Mouse (Mus musculus): Measurements from ENCODE around the gene Ank3.

The Ank3 gene

DNA sequence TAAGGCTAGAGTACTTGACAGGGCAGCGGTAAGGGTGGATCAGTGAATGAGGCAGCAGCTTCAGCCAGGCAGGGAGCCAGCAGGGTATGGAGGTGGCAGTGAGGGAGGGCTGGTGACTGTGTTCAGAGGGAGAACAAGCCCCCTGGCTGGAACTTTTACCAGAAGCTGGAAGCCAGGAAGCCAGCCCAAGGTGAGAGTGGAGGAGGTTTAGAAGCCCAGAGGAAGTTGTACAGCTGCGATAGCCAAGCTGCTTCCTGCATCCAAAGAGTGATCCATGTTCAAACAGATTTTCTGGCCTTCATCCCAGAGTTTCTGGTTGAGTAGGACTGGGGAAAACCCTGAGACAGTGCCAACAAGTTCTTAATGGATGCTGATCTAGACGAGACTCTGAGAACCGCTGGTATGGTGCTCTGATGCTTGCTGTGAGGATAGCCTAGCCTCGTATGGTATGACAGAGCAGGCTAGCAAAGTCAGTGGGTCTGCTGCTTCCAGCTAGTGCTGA lies 213.3 kb downstream of the Ank3 start:
- no peak for DNase-seq (ENCODE audit: low read depth, low spot score)

DNA sequence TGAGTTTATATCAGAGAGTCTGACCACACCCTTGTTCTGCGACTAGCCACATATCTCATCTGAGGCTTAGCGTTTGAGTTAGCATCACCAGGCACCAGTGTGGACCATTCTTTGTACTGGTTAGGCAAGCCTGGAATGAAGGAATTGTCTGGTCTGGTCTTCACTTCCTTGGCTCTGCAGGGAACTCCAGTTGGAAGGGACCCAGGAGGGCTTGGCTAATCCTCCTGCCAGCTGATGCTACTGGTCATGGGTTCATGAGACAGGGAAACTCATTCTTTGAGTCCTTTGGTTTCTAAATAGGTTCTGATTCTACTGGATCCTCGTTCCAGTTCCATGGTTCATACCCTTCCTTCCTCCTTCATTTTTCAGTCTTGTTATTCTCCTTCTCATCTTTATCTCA lies 218.4 kb downstream of the Ank3 start:
- no peak for DNase-seq (ENCODE audit: low read depth, low spot score)

DNA sequence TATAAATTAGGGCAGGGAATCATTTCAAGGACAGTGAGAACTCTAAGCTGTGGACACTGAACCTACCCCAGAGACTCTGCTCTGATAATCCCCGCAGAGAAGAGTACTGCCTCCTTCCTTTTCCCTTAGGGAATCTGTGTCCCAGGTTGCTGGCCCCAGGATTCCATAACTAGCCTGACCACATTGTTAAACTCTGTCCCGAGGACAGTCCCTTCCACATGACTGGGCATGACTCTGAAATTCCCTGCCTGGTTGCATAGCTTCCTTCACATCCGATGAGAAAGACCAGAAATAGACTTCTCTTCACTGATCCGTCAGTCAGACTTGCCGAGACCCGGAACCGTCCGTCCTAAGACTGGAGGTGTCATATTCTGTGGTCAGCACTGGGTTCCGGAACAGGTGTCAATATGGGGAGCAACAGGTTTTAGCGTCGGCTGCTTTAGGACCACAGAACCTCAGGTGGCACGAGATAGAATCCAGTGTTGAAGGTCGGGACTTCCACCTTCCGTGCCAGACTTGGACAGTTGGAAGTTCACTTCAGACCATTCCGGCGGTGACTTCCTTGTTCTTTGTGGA lies 219.1 kb downstream of the Ank3 start:
- no peak for DNase-seq (ENCODE audit: low read depth, low spot score)

DNA sequence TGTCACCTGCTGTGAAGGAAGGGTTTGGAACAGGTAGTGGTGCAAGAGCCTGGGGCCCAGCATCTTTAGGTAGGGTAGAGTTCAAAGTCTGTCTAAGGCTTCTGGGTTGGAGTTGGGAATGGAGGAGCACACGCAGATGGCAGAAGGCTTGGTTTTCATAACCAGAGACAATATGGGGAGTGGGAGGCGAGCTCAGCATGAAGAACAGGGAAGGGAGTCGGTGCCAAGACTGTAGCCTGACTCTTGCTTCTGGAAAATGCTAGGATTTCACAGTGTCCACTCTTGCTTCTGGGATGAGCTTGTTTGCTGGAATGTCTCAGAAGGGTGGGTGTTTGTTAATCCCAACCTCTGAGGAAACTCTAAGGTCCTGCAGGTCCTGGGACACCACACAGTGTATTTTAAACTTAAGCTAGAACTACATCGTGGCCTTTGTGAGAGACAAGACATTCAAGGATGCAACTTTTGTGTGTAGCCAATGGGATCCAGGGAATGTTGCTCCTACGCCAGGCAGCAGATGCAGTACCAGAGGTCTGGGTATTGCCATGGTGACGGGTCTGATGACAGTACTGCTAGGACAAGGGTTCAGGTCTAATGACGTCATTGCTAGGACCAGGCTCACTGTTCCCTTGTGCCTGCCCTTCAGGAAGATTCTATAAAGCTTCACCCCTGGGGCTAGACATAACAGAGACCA lies 222.3 kb downstream of the Ank3 start:
- DNase-seq (ENCODE audit: low read depth, low spot score) = no peak

DNA sequence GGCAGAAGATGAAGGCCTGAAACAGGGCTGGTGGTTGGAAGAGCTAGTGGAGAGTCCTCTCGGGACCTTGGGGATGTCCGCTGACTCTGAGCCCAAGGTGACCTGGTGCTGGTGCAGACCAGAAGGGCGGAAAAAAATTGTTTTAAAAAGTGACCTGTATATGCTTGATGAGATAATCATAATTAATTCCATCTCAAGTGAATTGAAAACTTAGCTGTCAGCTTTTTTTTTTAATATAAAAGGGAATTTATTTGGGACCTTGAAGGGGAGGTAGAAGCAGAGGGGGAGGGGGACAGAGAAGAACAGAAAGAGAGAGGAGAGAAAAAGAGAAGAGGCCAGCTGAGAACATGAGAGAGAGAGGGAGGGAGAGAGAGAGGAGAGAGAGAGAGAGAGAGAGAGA lies 229.2 kb downstream of the Ank3 start:
- no peak for DNase-seq (ENCODE audit: low read depth, low spot score)

DNA sequence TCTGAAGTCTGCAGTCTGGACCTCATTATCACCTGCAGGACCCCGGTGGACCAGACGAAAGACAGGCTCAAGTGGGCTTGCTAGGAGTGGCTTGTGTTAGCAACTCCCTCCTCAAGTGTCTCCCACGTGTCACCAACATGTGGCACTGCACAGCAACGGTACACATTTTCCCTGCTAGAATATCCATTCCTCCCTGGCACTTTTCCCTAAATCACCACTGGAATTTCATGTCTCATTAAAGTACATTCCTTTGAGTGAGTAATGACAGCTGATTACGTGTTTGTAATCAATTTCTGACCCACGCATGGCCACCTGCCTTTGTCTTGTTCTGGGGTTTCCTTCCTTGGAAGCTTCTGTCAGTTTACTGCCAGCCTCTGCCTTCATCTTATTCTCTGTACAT lies 230.2 kb downstream of the Ank3 start:
- no peak for DNase-seq (ENCODE audit: low read depth, low spot score)

DNA sequence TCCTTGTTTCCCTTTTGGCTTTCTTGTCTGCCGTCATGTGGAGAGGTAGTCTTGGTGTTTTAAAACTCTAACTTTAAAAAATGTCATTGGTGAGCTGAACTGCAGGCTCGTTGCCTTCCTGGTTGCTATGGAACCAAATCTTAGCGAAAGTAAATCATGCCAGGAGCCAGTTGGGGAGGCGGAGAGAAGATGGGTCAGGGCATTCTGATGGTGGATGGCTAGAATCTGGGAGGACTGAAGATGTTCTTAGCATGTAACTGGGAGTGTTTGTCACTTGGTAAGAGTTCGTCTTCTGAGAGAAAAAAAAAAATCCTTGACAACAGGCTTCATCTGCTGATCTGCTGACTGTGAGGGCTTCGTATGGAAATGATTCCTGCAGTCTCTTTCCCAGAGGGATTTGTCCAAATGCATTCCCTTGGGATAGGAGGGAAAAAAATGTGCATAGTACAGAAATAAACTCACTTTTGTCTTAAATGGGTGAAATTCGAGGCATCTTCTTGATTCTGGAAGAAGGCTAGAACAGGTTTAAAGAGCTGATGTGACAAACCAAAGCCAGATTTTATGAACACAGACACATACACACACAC lies 232.3 kb downstream of the Ank3 start:
- no peak for DNase-seq (ENCODE audit: low read depth, low spot score)

DNA sequence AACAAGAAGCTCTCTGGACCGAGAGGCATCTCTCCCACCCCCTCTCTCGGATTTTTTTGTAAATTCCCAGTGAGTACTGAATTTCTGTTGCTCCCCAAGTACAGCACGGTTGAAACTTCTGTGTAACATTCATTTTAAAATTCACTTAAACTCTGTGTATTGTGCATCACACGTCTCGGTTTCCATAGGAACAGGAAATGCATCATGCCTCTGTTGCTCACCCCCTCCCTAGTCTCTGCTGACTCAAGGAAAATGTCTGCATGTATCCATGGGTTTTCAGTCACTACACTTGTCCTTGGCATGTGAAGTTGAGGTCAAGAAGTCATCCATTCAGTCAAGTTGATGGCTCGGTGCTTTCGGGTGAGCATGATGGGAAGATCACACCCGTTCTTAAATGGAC lies 234.3 kb downstream of the Ank3 start:
- no peak for DNase-seq (ENCODE audit: low read depth, low spot score)

DNA sequence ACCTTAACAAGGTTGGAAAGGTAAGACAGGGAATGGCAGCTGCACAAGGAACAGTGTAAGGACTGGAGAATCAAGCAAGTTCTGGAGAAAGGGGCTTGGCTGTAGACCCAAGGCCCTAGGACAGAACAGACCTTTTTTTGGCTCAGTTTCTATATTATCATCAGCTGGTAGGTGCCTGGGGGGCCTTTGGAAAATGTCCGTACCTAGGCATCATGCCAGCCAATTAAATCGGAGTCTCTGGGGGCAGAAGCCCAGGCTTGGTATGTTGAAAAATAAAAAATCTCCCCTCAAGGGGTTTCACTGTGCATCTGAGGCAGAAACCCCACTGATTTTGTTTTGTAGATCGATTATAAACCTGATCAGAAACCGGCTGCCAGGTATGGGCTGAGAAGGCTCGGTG lies 236.3 kb downstream of the Ank3 start:
- no peak for DNase-seq (ENCODE audit: low read depth, low spot score)

DNA sequence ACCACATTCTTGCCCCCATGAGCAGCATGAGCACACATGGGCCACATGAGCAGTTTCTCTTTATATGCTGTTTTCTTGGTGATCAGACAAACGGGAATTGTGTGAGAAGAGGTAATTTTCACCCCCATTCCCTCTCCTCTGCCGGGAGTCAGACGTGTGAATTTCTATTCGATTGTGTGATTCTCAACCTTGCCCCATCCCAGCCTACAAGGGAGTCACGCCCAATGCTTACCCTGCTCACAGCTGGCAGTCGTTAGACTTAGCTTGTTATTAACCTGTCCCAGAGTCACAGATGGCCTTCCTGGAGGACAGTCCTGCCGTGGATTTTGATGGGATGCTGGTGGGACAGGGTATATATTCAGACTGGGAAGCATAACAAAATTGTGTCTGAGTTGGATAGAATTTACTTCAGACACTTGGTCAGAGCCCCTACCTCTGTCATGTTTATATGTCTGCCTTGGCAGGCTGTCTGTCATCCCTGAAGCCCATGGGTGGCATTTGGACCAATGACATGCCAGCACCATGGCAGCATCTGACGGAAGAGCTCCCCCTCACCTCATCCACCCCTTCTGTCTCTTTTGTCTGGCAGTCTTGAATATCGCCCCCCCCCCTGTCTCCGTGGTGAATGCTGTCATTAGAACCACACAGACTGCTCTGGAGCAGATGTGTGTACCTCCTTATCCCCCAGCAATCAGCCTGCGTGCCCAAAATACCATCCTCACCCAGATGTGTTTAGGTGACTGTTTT lies 237.5 kb downstream of the Ank3 start:
- DNase-seq (ENCODE audit: low read depth, low spot score) = no peak

DNA sequence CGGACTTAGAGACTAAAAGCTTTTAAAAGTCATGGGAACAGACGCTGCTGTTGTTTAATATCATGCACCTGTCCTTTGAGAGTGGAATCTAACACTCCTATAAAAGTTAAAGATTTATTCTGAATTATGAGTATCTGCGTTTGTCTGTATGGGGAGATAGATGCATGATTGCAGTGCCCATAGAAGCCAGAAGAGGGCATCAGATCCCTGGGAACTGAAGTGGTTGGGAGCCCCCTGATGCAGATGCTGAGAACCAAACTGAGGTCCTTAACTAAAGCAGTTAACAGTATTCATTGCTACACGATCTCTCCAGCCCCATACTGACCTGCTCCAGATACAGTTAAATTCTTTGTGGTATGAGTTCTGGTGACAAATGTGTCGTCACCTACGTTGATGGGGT lies 240.6 kb downstream of the Ank3 start:
- no peak for DNase-seq (ENCODE audit: low read depth, low spot score)

DNA sequence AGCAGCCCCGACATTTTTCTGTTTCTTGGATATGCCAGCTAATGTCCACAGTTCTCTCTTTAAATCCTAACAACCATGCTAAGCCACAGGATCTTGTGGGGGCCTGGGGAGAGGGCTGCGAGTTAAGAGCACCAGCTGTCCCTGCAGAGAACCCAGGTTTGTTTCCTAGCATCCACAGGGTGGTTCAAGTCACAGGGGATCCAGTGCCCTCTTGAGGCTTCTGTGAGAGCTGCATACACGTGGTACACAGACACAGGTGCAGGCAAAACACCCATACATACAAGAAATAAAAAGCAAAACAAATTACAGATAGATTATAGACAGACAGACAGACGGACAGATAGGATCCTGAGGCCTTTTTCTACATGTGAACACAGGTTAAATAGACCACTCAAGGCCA lies 242.0 kb downstream of the Ank3 start:
- no peak for DNase-seq (ENCODE audit: low read depth, low spot score)

DNA sequence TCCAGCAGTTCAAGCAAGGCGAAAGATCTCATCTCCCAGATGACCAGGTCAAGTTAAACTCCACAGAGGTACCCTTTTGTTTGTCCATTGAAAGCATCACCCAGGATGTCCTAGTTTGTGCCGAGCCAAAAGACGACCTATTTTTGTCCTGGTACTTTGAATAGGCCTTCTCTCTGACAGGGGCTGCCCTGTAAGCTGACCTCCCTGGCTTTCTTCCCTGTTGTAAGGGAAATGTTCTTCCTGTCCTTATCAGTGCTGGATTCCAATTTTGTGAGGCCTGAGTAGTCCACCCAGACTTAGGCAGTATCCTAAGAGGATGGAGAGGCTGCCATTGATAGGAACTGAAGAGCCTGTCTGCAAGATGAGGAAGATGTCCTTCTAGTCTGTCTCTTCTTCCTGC lies 244.9 kb downstream of the Ank3 start:
- no peak for DNase-seq (ENCODE audit: low read depth, low spot score)

DNA sequence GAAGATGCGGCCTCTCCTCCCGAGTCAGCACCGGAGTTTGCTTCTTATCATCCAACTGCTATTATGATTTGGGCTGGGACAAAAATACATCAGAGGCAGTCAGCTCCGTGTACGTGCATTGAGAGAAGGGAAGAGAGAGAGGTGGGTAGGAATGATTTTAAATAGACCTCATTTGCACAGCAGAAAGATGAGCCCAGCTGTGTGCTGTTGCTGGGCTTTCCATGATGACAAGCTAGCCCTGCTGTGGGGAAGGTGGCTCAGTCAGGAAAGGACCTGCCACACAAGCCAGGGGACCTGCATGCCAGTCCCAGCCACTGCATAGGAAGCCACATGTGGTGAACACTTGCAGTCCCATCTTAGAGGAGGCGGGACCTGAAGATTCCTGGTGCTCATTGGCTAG lies 245.4 kb downstream of the Ank3 start:
- DNase-seq (ENCODE audit: low read depth, low spot score) = no peak

DNA sequence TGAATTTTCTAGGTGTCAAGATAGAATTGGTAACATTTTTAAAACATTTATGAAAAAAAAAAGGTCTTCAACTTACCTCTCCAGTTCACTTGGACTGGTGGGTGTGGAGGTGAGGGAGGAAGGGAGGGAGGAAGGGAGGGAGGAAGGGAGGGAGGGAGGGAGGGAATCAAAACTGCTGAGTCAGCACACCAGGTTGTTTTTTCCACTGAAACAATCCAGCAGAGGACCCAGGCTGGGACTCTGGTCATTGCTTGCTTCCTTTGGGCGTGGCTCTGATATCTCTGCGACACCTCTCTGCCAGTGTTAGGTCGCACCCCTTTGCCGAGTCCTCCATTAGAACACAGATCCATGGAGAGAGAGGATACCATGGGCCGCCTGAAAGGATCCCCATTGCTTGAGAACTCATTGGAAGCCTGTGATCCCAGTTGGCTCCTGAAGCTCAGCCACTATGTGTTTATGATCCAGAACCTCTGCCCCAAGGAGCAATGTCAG lies 246.8 kb downstream of the Ank3 start:
- DNase-seq (ENCODE audit: low read depth, low spot score) = no peak

DNA sequence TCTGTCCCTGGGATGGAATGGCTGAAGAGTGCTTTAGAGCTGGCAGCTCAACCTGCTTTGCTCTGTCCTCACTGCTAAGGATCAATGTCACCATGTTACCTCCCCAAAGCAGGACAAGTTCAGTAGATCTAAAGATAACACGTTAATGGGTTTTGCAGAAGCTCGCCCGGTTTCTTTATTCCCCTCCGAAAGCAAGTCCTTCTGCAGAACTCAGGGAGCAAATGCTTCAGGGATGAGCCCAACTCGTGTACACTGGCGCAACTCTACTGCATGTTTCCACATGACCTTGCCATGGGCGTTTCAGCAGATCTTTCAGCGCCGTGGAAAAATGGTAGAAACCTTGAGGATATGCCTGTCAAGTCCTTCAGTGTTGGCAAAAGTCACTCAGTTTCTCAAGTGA lies 247.4 kb downstream of the Ank3 start:
- DNase-seq (ENCODE audit: low read depth, low spot score) = no peak

DNA sequence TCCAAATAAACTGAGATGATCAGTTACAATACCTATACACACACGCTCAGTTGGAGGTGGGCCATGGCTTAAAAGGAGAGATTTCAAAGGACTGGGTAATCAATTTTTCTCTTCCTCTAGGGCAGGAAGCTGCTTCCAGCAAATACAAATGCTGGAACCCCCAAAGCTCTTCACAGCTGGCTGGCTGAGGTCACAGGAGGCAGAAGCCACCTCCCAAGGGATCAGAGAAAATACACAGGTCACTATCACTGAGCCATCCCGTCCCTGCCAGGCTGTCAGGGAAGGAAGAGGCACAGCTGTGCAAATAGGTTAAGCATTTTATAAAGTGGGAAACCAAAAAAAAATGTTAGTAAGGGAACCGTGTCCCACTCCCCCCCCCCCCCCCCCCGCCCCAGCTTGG lies 251.5 kb downstream of the Ank3 start:
- DNase-seq (ENCODE audit: low read depth, low spot score) = no peak

DNA sequence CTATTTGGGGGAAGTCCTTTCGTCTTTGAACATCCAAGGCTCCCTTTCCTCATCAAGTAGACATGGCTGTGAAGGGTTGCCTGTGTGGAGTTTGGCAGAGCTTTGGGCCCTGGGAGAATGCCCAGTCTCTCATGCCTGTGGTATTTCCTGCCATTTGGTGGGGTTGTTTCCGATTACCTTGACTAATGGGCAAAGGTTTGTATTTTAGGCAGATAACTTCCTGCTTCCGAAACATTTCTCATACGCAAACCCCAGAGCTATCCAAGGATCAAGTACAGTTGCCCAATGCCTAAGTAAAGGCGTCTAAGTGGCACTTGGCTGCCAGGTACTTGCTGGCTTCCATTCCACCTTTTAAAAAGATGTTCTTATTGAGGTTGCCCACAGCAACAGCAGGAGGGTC lies 254.1 kb downstream of the Ank3 start:
- no peak for DNase-seq (ENCODE audit: low read depth, low spot score)

DNA sequence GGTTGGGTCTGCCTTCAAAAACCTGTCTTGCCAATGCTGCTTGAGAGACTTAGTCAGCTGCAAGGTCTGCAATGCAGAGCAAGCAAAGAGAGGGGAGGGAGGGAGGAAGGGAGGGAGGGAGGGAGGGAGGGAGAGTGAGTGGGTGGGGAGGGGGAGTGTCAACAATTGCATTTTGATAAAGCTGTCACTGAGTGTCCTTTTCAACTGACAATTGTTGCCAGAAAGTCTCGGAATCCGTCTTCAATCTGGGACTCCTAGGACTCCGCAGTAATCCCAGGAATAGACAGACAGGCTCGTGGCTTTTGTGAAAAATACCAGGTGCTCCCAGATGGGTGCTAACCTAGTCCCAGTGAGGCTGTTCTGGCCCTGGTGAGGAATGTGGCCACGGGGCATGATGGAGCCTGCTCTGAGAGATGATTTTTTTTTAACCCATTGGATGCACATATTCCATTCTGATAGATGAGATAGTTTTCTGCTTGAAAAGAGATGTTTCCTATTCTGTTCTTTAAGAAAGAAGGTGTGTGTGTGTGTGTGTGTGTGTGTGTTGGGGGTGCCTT lies 254.6 kb downstream of the Ank3 start:
- no peak for DNase-seq (ENCODE audit: low read depth, low spot score)

DNA sequence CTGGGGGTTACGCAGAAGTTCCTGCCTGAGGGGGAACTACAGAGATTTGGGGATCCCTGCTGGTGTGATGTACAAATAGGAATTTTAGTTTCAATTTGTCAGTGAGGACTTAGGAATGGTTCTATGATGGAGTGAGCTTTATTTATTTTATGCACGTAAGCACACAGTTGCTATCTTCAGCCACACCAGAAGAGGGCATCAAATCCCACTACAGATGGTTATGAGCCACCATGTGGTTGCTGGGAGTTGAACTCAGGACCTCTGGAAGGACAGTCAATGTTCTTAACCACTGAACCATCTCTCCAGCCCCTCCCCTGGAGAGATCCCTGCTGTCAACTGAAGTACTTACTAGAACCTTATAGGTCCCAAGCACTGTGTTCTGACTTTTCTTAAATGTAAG lies 255.6 kb downstream of the Ank3 start:
- DNase-seq (ENCODE audit: low read depth, low spot score) = no peak

DNA sequence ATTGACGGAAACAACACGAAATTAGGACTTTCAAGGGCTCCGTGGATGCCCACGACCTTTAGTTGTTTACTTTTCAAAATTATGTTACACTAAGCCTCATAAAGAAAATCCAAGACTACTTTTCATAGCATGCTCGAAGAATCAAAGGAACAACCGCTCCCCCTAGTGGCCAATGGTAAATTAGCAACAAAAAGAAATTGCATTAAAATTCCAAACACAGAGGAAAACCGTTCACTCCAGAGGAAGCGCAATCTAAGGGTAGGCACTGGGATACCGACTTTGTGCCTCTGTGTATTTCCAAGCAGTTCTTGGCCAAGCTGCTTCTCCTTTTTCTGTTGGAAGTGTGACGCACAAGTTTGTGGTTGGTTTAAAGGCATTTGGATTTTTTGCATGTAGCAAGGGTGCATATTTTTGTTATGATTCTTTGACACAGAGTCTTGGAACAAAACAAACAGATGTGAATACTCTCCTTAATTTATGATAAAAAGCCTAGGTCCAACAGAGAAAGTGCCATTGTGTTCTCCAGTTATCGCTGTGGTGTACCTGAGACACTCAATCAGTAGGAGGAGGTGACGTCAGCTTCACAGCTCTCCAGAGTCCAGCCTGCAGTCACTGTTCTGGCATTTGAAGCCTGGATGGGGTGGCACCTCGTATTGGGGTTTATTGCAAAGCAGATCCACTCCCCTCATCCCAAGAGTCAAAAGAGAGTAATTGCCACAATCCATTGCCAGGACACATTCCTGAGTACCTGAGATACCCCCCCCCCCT lies 256.5 kb downstream of the Ank3 start:
- peak; percentile 33 for DNase-seq (ENCODE audit: low read depth, low spot score)

Data from retina, adult 2 months (tissue).